Mouse (Mus musculus) bone marrow macrophage, adult 2 months (primary cell): ENCODE results near the gene Emx2.

ENCODE experiments used
- CTCF ChIP-seq: IDR thresholded peaks from 2 replicates; pipeline ENCODE4 v1.5.1; 2012; ENCODE audit warnings: low read depth, mild to moderate bottlenecking, low read length, moderate library complexity
- POLR2A ChIP-seq: IDR thresholded peaks from 2 replicates; pipeline ENCODE4 v1.6.1; 2012; ENCODE audit warnings: mild to moderate bottlenecking, low read depth, low read length, borderline replicate concordance

DNA sequence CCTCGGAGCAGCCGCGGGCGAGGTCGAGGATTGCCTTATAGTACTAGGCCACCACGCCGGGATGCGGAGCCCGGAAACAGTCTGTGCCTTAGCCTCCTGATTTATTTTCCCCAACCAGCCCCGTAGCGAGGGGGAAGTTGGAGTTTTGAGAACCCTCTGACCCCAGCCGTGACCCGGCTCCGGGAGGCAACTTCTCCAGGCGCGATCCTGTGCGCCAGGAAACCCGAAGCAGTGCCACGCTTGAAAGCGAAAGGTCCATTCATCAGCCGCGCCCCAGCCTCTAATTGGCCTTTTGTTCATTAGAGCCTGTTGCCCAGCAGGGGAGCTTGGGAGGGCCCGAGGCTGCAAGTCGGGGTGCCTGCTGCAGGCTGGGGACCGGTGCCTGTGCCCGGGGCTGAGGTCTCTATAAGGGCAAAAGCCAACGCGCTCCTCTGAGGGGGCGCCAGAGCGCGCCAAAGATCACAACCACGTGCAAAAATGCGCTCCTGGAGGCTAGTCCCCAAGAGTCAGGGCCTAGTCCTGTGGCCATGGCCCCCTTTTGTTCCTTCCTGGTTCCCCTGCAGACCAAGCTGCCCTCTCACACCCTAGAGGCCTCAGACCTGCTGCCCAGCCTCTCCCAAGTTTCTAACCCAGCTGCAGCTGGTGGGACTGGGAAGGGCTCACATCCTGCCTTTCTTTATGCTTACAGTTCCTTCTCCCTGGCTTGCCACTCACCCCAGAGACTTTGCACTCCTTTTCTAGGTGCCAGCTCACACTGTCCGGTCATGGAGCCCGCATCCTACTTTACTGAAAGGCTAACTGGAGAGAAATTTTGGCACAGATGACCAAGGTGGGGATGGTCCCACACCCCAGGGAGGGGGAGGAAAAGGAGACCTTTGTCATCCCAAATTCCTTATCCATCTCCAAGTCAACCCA, 11.1 kb downstream of the Emx2 start:
- TF ChIP-seq CTCF, result no peak
- no peak for TF ChIP-seq POLR2A
